Mouse (Mus musculus) hindbrain, embryonic 12.5 days (tissue): ENCODE data around the gene Pdik1l. TPM values are rescaled to one million over a fixed set of nuclear protein-coding genes. Genes with fewer than 3 reads are reported as not detected.

Experiments
- ATAC-seq: fragments of 200-750 bp; cut with Nextera tagmentation; 2 replicates; pipeline ENCODE4 v1.8.0; 2017; ENCODE audit warnings: moderate TSS enrichment; ENCODE audit not compliant: low FRiP score
- H3K27ac ChIP-seq: fragments of 300-500 bp; sonication (generic); 2 replicates; pipeline ENCODE4 v1.5.1; 2016; ENCODE audit warnings: mild to moderate bottlenecking
- H3K27me3 ChIP-seq: fragments of 300-500 bp; sonication (generic); 2 replicates; pipeline ENCODE4 v1.6.1; 2016; ENCODE audit warnings: mild to moderate bottlenecking
- H3K36me3 ChIP-seq: fragments of 300-500 bp; sonication (generic); 2 replicates; pipeline ENCODE4 v1.6.1; 2016; ENCODE audit warnings: mild to moderate bottlenecking
- H3K4me1 ChIP-seq: fragments of 300-500 bp; sonication (generic); 2 replicates; pipeline ENCODE4 v1.6.1; 2016
- H3K4me2 ChIP-seq: fragments of 300-500 bp; sonication (generic); replicated peaks from 2 replicates; pipeline ENCODE4 v1.6.1; 2016; ENCODE audit warnings: mild to moderate bottlenecking
- H3K4me3 ChIP-seq: fragments of 300-500 bp; sonication (generic); 2 replicates; pipeline ENCODE4 v1.5.1; 2016; ENCODE audit warnings: mild to moderate bottlenecking
- H3K9ac ChIP-seq: fragments of 300-500 bp; sonication (generic); 2 replicates; pipeline ENCODE4 v1.6.1; 2016; ENCODE audit warnings: mild to moderate bottlenecking, moderate library complexity
- H3K9me3 ChIP-seq: fragments of 300-500 bp; sonication (generic); replicated peaks from 2 replicates; pipeline ENCODE4 v1.6.1; 2016; ENCODE audit warnings: mild to moderate bottlenecking
- WGBS: fragments of 180-500 bp; shearing (Covaris S2); methylation state at CpG from one replicate; pipeline ENCODE4 v1.1.7; 2016; 5-methylcytosine and 5-hydroxymethylcytosine counted together
- polyA plus RNA-seq: library from polyadenylated mRNA; unstranded; fragments of >200 nt; fragmentation: Nextera tagmentation; extraction: Ambion mirVana; gene quantifications from 2 replicates; pipeline ENCODE4 v1.2.1, GENCODE M21; 2016

Pdik1l gene
- polyA plus RNA-seq, 1 experiment from 2014 or later, result 30.8 TPM

DNA sequence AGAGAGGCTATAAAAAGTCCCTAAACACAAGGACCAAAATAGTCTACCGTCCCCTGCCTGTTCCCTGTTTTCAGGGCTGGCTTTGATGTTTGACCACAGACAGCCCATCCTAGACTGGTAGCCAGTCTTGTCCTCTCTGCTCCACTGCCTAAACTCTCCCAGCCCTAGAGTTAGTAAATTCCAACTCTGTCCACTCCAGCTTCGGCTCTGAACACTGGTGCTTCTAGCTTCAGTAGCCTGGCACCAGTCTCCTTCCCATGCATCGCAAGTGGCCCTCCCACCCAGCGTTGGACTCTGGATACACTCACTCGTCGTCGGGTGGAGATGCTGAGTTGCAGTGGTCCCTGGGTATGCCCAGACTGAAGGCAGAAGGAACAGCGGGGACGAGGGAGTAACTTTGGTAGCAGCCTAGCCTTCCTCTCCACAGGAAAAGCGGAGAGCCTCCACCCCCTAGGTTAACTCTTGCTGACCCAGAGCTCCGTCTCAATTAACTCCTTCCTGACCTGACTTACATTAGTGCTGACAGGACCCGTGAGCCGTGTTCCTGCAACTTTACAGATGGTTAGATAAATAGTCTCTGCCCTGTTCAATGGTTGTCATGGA is 33.9 kb downstream of the Pdik1l start, which contains the start of gene Grrp1:
Gene Grrp1, minus strand, starts transcription at position 385 of the 603 bp plus-strand sequence.
- Histone ChIP-seq H3K27ac (no peak within 1 kb of the TSS), H3K36me3 (no peaks in the 10 kb centered on the region), H3K27me3 (peaks cover 74% of the 10 kb centered on the region), H3K9me3 (no peaks in the 10 kb centered on the region), H3K4me1 (peaks cover 79% of the 10 kb centered on the region), H3K4me2 (peak within 1 kb of the TSS; percentile 89), H3K9ac (peak within 1 kb of the TSS; percentile 29; the same call in 1 of the 2 replicates), H3K4me3 (peak within 1 kb of the TSS; percentile 56)
- under 1% methylated on average over 13 of the region's 13 CpGs for WGBS
- no peak for ATAC-seq

DNA sequence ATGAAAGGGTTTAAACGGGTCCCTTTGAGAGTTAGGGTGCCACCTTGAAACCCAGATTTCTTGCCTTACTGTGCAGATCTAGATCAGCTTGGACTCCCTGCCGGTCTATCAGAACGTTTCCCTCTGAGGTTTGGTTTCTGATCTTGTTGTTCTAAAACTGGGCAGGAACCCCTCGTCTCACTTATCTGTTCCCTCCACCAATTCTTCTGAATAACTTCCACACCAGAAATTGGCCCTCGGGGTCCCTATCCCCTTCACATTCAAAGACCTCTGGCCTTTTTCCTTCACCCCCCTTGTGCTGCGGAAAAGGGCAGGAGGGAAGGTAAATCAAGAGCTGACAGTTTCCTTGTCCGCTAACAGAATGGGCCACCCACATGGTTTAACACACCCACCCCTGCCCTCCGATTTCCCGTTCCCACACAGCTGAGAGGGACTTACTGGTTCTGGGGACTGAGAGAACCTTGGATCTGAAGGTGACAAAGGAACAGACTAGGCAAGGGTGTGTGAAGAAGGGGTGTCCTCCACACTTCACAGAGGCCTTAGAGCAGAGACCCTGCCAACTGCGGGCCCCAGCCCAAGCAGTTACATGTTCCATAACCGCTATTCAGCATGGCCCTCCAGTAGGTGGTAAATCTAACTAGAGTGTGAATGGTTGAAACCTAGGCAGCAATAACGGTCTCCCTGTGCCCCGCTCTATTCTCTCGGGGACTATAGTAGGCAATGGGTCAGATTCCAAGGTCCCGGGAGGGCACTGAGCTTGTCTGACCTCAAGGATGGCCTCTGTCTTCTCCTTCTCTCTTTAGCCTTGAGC is 34.6 kb downstream of the Pdik1l start:
- ATAC-seq, result no peak
- no peaks in the 10 kb centered on the region for H3K36me3 ChIP-seq
- no peak overlapping the region for H3K27ac ChIP-seq
- peak overlapping the region; percentile 89 for H3K4me2 ChIP-seq
- H3K4me1 ChIP-seq, result peaks cover 79% of the 10 kb centered on the region
- H3K27me3 ChIP-seq, result peaks cover 81% of the 10 kb centered on the region
- 0 out of 2 replicates have a peak overlapping the region, but pooled peaks have one; percentile 29 for H3K9ac ChIP-seq
- WGBS, result 4% methylated on average over 15 of the region's 15 CpGs
- H3K9me3 ChIP-seq, result no peaks in the 10 kb centered on the region
- H3K4me3 ChIP-seq, result peak overlapping the region; percentile 56

DNA sequence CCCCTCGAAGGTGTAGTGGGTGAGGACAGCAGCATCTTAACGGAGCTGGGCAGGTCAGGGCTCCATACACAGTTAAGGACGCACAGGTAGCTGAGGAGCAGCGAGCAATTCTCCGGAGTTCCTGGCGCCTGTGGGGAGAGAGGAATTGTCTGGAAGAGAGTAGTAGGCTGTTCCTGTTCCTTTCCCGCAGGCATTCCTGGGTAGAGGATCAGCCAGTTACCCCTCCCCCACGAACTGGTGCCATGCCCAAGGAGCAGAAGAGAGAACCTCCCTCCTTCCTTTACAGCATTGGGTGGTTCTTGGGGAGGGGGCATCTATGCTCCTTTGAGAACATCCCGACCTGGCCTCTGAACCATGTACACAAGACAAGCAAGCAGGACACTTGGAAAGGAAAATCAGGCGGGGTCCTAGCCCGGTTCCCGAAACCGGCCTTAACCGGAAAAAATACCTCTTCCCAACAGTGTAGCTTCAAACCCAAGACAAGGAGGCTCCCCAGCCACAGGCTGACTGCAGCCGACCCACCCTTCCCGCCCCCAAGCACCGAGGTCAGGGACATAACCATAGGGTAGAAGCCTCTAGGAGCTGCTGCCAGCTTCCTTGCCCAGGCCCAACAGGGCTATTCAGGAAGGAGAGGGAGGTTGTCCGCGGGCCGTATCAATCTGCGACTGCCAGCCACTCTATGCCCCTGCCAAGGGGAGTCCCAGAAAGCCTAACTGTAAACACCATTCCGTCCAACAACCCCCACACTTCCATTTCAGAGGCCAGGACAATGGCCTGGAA is 35.4 kb downstream of the Pdik1l start:
- Histone ChIP-seq H3K4me1 (peaks cover 74% of the 10 kb centered on the region), H3K4me2 (peak overlapping the region; percentile 89), H3K27me3 (peaks cover 89% of the 10 kb centered on the region), H3K9ac (peak overlapping the region; percentile 68), H3K27ac (0 out of 2 replicates have a peak overlapping the region, but pooled peaks have one; percentile 62), H3K36me3 (no peaks in the 10 kb centered on the region), H3K4me3 (peak overlapping the region; percentile 56), H3K9me3 (no peaks in the 10 kb centered on the region)
- ATAC-seq, result no peak
- WGBS, result 2% methylated on average over 22 of the region's 22 CpGs

DNA sequence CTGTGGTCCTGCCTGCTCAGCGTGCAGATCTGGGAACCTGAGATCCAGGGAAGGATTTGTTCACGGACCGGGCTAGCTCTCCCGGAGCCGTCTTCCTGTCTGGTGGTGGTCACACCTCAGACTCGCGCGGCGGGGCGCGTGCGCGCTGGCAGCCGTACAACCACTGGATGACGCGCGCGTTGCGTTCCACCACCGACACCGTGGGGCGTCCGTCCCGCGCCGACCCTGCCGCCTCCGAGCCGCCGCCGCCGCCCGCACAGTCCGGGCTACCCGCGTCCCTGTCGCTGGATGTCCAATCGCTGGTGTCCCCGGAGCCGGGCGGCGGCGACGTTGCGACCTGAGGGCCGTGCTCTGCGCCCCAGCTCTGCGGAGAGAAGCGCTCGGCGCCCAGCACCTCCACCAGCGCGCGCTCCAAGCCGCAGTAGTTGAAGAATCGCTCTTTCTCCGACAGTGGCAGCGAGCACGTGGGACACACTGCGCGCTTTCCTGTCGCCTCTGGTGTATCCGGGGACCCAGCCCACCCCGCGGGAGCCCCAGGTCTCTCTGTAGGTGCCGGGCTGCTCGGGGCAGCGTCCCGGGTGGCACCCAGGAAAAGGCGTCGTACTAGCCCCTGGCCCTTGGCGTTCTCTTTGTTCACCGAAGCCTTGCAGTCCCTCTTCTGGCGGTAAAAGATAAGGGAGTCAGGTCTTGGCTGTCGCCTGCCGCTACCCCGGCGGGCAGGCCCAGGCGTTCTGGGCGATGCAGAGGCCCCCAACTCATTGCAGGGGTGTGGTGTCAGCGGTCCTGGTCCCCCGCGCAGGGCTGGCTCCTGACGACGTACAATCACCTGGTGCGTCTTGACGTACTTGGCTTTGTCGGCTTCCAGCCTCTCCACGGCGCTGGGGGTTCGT is 36.2 kb downstream of the Pdik1l start:
- WGBS, result under 1% methylated on average over 91 of the region's 91 CpGs
- Histone ChIP-seq H3K27ac (peak overlapping the region; percentile 62), H3K27me3 (peaks cover 98% of the 10 kb centered on the region), H3K9ac (peak overlapping the region; percentile 68), H3K36me3 (no peaks in the 10 kb centered on the region), H3K4me2 (peak overlapping the region; percentile 89), H3K4me3 (peak overlapping the region; percentile 56), H3K4me1 (peaks cover 66% of the 10 kb centered on the region), H3K9me3 (no peaks in the 10 kb centered on the region)
- peak; percentile 33 for ATAC-seq

DNA sequence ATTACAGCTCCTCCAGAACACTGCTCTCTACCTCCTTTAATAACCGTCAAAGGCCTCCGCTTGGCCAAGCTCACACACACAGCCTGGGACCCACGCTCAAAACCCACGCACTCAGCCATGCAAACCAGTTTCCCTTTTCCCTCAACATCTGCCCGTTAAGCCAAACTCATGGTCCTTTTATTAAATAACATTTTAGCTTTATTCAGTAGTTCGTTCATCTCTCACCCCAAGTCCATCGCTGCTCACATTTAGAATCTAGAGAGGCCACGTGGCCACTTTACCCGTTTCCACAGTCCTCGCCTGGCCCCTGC is 36.8 kb downstream of the Pdik1l start:
- Histone ChIP-seq H3K27me3 (peaks cover 98% of the 10 kb centered on the region), H3K9me3 (no peaks in the 10 kb centered on the region), H3K27ac (no peak overlapping the region; the same call in 1 of the 2 replicates), H3K4me2 (peak overlapping the region; percentile 89), H3K9ac (peak overlapping the region; percentile 68), H3K36me3 (no peaks in the 10 kb centered on the region), H3K4me3 (peak overlapping the region; percentile 56), H3K4me1 (peaks cover 65% of the 10 kb centered on the region)
- ATAC-seq, result no peak
- 9% methylated on average over 10 of the region's 10 CpGs for WGBS

DNA sequence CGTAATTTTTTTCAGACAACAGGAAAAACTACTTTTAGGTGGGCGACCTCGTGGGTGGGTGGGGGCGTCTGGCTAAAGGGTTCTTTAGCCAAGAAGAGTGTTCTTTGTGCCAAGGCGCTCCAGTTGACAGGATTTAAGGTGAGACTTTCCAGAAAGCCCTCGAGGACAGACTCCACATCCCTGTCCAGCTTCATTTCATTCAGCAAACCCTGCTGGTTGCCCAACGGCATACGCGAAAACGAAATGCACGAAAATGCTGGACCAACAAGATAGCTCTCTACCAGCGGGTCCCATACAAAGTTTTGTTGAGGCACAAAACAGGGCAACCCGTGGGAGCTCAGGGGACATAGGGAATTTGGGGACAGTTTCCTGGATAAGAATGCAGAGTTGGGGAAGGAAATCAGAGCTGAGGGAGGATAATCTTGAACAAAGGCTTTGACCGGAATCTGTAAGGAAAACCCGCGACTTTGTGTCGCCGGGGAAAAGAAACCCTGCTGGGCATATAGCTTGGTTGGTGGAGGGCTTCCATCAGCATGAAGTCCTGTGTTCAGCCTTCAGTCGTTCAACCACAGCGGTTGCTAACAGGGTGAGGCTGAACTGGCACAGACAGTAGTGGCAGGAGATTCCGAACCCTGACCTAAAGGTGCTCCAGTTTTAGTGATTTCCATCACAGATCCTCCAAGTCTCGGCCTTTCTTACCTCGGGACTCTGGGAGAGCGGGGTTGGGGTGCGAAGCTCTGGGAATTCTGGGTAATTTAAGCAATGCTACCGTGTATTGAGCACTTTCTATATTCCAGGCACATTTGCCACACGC is 37.4 kb downstream of the Pdik1l start:
- ATAC-seq, result no peak
- peak overlapping the region; percentile 89 for H3K4me2 ChIP-seq
- peaks cover 93% of the 10 kb centered on the region for H3K27me3 ChIP-seq
- H3K36me3 ChIP-seq, result no peaks in the 10 kb centered on the region
- H3K4me1 ChIP-seq, result peaks cover 64% of the 10 kb centered on the region
- H3K27ac ChIP-seq, result no peak overlapping the region
- 5% methylated on average over 27 of the region's 27 CpGs for WGBS
- peak overlapping the region; percentile 56 for H3K4me3 ChIP-seq
- no peaks in the 10 kb centered on the region for H3K9me3 ChIP-seq
- no peak overlapping the region for H3K9ac ChIP-seq

DNA sequence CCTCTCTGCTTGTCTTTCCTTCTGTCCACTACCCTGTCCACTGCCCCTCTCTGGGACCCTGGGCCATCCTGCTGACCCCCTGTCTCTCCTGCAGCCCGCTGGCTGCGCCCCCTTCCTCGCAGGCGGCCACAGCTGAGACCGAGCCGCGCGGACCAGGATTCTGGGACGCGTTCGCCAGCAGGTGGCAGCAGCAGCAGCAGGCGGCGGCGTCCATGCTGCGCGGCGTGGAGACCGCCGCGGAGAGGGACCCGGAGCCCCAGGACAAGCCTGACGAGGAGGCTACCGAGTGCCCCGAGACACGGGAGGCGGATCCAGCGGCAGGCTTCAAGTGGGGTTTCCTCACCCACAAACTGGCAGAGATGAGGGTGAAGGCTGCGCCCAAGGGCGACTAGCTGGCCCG is 38.0 kb downstream of the Pdik1l start:
- peaks cover 86% of the 10 kb centered on the region for H3K27me3 ChIP-seq
- 1% methylated on average over 30 of the region's 30 CpGs for WGBS
- ATAC-seq, result peak; percentile 37; the same call in 1 of the 2 replicates
- H3K9ac ChIP-seq, result no peak overlapping the region
- peak overlapping the region; percentile 32 for H3K4me3 ChIP-seq
- H3K4me1 ChIP-seq, result peaks cover 64% of the 10 kb centered on the region
- H3K9me3 ChIP-seq, result no peaks in the 10 kb centered on the region
- peak overlapping the region; percentile 89 for H3K4me2 ChIP-seq
- H3K27ac ChIP-seq, result no peak overlapping the region
- H3K36me3 ChIP-seq, result no peaks in the 10 kb centered on the region

DNA sequence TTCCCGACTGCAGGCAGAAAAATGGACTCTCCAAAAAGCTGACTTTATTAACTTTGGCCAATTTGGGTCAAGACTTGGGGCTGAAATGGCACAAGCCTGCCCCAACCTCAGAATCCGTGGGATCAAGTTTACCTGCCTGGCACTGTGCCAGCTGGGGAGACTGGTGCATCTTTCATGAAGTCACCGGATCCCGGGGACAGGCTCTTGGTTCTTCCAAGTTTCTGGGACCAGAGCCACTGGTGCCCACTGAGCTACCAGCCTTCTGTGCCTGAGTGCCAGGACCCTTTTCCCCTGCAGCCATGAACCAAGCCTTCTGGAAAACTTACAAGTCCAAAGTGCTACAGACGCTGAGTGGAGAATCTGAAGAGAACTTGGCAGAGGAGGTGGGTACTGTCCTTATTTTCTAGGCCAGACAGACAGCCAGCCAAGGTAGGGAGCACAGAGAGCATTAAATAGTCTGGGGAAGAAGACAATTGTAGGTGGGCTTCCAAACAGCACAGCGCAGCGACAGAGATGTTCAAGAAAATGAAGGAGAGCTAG is 40.9 kb downstream of the Pdik1l start, which contains the start of gene Gm30191:
Gene Gm30191, plus strand, starts transcription at position 217 of the 540 bp plus-strand sequence.
- H3K4me3 ChIP-seq, result peak within 1 kb of the TSS; percentile 87
- no peaks in the 10 kb centered on the region for H3K9me3 ChIP-seq
- no peaks in the 10 kb centered on the region for H3K36me3 ChIP-seq
- H3K4me2 ChIP-seq, result peak within 1 kb of the TSS; percentile 96
- H3K4me1 ChIP-seq, result peaks cover 41% of the 10 kb centered on the region
- no peak within 1 kb of the TSS for H3K27ac ChIP-seq
- peak within 1 kb of the TSS; percentile 83; the same call in 1 of the 2 replicates for H3K9ac ChIP-seq
- no peak for ATAC-seq
- 70% methylated on average over 7 of the region's 7 CpGs for WGBS
- peaks cover 58% of the 10 kb centered on the region for H3K27me3 ChIP-seq

DNA sequence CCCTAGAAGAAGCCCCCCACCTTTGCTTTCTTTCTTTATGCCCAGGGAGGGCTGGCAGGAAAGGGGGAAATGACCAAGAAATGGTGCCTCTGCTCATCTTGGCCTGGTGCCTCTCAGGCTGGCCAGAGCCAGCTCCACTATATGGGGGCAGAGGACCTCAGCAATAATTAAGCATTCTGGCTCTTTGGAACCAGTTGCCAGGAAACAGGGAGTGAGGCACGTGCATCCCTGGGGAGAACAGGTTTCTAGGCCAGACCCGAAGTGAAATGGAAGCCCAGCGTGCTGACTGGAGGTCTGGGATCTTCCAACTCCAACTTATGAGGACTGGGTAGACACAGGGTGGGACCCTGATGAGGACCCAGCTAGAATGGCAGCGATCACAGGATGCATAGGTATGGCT is 41.4 kb downstream of the Pdik1l start:
- H3K27ac ChIP-seq, result no peak overlapping the region
- H3K4me3 ChIP-seq, result no peak overlapping the region
- 28% methylated on average over 4 of the region's 4 CpGs for WGBS
- 0 out of 2 replicates have a peak overlapping the region, but pooled peaks have one; percentile 96 for H3K4me2 ChIP-seq
- H3K36me3 ChIP-seq, result no peaks in the 10 kb centered on the region
- no peak for ATAC-seq
- peaks cover 36% of the 10 kb centered on the region for H3K4me1 ChIP-seq
- H3K27me3 ChIP-seq, result peaks cover 52% of the 10 kb centered on the region
- H3K9ac ChIP-seq, result no peak overlapping the region
- H3K9me3 ChIP-seq, result no peaks in the 10 kb centered on the region

DNA sequence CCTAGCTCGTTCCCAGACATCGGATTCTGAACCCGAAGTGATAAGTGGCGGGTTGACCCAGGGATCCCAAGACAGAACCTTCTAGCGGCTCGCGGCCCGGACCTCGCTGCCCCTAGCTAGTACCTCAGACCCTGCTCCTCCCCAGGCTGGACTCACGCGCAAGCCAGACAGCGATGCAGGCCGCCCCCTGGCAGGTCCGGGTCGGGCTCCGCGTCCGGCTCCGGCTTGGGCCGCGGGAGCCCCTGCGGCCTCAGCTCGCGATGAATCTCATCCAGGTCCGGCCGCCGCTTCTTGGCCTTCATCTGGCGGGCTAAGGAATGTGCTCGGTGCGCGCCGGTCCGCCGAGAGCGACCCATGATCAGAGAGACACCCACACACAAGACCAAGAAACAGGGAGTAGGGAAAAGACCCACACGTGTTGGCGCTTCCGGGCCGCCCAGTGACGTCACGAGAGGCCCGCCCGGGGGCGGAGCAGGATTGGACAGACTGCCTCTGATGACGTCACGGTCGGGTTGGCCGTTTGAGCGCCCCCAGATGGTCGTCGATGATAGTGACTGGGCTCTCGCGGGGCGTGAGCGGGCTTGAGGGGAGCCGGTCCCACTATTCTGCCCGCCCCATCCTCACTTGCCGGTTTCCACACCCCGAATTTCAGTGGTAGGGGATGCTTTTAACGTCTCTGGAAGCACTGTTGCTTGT is 42.4 kb downstream of the Pdik1l start, which contains the start of gene Zfp593:
Gene Zfp593, minus strand, starts transcription at position 445 of the 696 bp plus-strand sequence.
- Histone ChIP-seq H3K9me3 (no peaks in the 10 kb centered on the region), H3K27ac (no peak within 1 kb of the TSS), H3K4me2 (peak within 1 kb of the TSS; percentile 96), H3K4me3 (peak within 1 kb of the TSS; percentile 87), H3K9ac (peak within 1 kb of the TSS; percentile 83), H3K4me1 (peaks cover 26% of the 10 kb centered on the region), H3K27me3 (peaks cover 43% of the 10 kb centered on the region), H3K36me3 (no peaks in the 10 kb centered on the region)
- WGBS, result under 1% methylated on average over 60 of the region's 60 CpGs
- peak; percentile 81 for ATAC-seq
